Mouse (Mus musculus) cerebral cortex, adult 2 months (tissue): ENCODE measurements around the gene Gm15130.

ENCODE experiments used
- WGBS: fragments of 180-500 bp; shearing (Covaris S2); methylation state at CpG from one replicate; pipeline ENCODE4 v1.1.7; 2018; 5-methylcytosine and 5-hydroxymethylcytosine counted together

Gm15130 gene

GRCm38 (mm10) chr2:111152836-111153235 lies at the start of gene Gm15130:
Gene Gm15130, minus strand, starts transcription at chr2:111152936.
- 90% methylated on average over 2 of the region's 2 CpGs for WGBS

GRCm38 (mm10) chr2:111182068-111182467 lies 29.3 kb upstream of the Gm15130 start:
- 97% methylated on average over 11 of the region's 11 CpGs for WGBS

GRCm38 (mm10) chr2:111135739-111136138 lies 17.0 kb downstream of the Gm15130 start:
- 79% methylated on average over 5 of the region's 5 CpGs for WGBS

GRCm38 (mm10) chr2:111105882-111106281 lies 46.9 kb downstream of the Gm15130 start, which contains the start of gene Gm13941:
Gene Gm13941, minus strand, starts transcription at chr2:111105982.

